Mouse (Mus musculus) small intestine, adult 2 months (tissue): Measurements from ENCODE around the gene Jhy.

Source experiments
- CTCF ChIP-seq: fragments of 200-500 bp; IDR thresholded peaks from 2 replicates; pipeline ENCODE4 v1.5.1; 2012; ENCODE audit warnings: low read depth, mild to moderate bottlenecking, control low read depth, inconsistent platforms, low read length, moderate library complexity, mixed read lengths; ENCODE audit not compliant: insufficient replicate concordance, insufficient read length; ENCODE audit errors: extremely low read depth
- POLR2A ChIP-seq: fragments of 200-500 bp; IDR thresholded peaks from 2 replicates; pipeline ENCODE4 v1.6.1; 2012; ENCODE audit warnings: low read depth, mild to moderate bottlenecking, control low read depth, inconsistent platforms, low read length, moderate library complexity

GRCm38 (mm10) chr9:40878998-40879397 is 84.9 kb downstream of the Jhy start:
- TF ChIP-seq CTCF (no peak), POLR2A (no peak)
